Mouse (Mus musculus) embryo, embryonic 10 days (tissue): ENCODE results near the gene Resp18.
A peak's percentile ranks its signal among the peaks of the same experiment; 100 is the strongest.
"Not testable (repeated sequence)": the region's sequence is repeated elsewhere in the genome, so short reads cannot be mapped to it uniquely, and the experiment has no call there.

Experiments
- DNase-seq: peaks from one replicate; pipeline ENCODE4 v3.0.0-alpha.2; 2015; ENCODE audit warnings: low spot score

The Resp18 gene

DNA sequence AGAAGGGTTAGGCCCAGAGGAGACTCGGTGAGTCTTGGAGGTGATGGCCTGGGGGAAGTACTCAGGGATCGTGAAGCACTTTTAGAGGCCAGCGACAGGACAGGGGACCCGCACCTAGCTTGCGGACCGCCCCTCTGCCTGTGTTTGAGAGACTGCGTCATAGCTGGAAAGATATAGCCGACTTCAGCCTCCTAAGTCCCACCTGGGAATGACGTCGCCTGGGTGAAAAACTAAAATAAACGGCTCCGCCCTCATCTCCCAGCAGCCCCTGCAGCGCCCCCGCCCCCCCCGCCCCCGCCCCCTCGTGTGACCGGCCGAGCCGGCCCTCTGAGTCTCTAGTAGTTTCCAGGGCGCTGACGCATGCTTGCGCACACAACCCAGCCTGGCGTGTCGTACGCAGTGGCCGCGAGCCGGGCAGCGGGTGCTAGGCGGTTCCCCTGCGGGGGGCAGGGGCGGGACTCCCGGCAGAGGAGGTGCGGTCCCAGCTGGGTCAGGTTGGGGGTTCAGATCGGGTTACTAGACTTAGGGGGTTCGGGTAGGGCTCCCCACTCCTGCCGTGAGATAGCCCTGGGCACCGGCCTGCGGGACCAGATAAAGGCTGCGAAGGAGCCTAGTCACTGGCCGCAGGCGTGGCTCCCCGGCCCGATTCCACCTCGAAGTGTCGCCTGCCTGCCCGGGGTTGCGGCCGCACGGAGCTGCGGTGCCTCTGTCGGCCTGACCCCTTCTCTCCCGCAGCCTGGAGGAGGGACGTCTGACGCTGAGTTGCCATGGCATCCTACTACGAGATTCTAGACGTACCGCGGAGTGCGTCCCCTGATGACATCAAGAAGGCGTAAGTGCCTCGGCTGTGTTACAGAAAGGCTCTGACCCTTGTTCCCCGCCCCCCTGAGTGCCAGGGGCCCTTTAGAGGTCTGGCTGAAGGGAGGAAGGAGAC lies 41.8 kb downstream of the Resp18 start, which contains the start of gene Dnajb2:
Dnajb2 (plus strand) TSS at position 290 of the 934 bp plus-strand sequence.
- DNase-seq: peak; percentile 86

- peak; percentile 77 for DNase-seq
Observed at GRCm38 (mm10) chr1:75234606-75235005, 43.6 kb downstream of the Resp18 start.

GRCm38 (mm10) chr1:75232489-75232888 lies 45.7 kb downstream of the Resp18 start:
- DNase-seq: not testable (repeated sequence)

DNA sequence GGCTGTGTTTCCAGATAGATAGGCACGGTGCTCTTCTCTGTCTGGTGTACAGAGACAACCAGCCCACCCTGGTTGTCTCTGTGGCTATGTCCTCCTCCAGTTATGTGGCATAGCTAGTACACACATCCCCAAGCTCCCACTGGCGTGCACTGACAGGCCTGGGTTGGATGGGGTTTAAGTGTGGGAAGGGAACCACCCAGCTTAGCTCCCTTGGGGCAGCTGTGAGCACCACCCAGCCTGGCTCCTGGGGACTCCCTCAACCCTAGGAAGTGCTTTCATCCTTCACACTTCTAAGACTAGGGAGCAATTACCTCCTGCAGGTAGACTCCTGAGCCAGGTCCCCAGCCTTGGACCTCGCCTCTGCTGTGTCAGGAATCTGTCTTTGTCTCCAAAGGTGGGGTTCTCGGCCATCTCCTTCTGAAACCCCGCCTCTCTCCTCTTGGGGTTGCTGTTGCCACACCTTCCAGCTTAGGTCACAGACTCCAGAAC lies 46.5 kb downstream of the Resp18 start, which contains the start of gene A630095N17Rik:
A630095N17Rik (minus strand) TSS at position 439 of the 489 bp plus-strand sequence.
- DNase-seq: no peak

DNA sequence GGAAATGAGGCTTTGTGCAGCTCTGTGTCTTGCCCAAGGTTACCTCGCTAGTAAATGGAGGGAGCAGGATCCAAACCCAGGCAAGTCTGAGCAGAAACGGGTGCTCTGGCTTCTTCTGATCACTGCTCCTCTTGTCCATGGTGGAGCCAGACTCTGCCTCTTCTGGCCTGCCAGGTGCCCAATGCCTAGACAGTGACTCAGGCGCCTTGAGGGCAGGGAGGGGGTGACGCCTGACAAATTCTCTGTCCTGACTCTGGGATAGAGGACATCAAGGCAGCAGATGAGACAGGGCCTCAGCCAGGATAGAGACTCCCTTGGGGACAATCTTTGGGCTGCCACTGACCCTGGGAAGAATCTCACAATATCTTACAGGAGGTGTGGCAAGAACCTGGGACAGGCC lies 47.0 kb downstream of the Resp18 start:
- DNase-seq: no peak

DNA sequence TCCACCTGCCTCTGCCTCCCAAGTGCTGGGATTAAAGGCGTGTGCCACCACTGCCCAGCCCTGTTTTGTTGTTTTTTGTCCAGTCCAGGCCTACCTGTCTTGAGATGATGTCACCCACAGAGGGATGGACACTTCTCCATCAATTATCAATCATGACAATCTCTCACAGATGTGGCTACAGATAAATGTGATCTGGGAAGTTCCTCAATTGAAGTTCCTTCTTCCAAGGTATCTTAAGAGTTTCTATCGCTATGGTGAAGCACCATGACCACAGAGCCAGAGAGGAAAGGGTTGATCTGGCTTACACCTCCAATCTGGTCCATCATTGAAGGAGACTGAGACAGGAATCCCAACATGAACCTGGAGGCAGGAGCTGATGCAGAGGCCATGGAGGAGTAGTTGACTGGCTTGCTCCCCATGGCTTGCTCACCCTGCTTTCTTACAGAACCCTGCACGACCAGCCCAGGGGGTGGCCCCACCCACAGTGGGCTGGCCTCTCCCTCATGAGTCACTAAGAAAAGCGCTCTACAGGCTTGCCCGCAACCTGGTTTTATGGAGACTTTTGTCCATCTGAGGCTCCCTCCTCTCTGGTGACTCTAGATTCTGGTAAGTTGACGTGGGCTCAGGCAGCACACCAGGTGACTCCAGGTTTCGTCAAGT lies 47.8 kb downstream of the Resp18 start:
- no peak for DNase-seq

DNA sequence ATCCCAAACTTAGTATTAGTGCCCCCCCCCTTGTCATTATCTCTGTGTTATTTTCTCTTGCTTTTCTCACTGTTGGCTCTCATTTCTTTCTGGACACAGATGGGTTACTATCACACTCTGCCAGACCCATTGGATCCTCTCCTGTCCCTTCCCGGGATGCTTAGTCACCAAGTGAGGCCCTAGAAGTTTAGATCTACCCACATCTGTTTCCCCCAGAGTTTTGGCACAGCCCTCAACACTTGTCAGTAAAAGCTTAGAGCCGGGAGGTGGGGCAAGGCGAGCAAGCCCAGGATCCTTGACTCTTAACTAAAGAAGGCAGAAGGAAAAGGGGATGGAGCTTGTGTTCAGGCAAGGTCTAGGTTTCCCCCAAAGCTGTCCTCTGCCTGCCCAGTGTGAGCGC lies 49.1 kb downstream of the Resp18 start:
- no peak for DNase-seq

GRCm38 (mm10) chr1:75227653-75228052 lies 50.6 kb downstream of the Resp18 start:
- DNase-seq: no peak

DNA sequence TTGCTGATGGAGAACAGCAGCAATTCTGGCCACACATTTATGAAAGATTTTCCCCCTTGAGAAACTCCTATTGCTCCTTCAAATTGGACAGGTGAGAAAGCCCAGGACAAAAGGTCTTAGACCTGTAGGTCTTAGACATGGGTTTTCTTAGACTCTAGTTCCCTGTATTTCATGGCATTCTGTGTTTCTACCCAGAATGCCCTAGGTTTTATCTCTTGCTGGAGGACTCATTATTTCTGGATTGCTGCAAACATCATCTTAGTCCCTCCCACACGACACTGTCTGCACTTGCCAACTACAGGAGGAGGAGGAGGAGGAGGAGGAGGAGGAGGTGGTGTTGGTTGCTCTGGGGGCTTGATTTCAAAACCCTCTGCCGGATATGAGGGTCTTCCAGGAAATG lies 52.1 kb downstream of the Resp18 start:
- no peak for DNase-seq

DNA sequence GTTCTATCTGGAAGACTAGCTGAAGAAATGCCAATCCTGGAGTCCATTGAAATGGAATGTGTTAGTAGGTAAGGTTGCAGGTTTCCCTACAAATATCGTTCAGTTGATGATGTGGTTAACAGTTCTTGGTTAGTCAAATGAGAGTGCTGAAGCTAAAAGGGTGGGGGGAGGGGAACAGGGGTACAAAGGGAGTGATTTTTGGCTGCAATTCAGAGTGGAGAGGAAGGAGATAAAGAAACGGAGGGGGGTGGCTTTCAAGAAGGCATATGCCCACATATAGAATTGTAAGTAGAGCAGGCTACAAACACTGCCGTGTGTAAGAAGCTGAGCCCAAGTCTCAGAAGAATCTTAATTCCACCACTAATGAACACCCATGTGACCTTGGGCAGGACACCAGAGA lies 52.7 kb downstream of the Resp18 start:
- DNase-seq: no peak

DNA sequence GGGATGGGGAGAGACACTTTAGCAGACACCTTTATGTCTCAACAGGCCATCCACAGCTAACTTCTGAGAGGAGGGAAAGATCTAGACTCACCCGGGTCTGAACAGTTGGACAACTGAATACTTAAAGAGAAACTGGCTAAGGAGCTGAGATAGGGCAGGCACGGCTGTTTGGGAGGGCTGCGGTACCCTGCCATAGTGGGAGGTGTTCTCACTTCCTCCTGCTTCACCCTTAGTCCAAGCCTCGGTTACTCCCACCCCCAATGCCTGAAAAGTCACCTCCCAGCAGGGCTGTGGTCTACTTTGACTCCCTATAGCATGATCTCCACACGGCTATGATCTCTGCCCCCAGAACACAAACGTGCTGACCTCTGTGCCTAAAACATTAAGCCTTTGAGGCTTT lies 54.7 kb downstream of the Resp18 start:
- DNase-seq: no peak

DNA sequence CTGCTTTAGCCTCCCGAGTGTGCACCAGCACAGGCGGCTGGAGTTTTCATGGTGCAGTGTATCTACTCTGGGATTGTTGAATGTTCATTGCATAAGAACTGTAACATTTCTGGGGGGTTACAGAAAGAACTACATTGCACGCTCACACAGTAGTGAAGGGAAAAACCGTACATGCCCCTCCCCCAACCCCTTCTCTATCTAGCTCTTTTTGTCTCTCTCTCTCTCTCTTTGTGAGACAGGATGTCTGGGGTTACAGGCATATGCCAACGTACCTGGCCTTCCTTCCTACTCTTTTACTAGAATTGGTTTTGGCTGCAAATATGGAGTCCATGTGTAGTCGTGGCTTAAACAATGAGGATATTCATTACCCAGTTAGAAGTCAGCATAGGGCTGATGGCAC lies 55.3 kb downstream of the Resp18 start:
- DNase-seq: no peak
